Mouse (Mus musculus) ES-E14 (cell line): ENCODE results near the gene Pradc1. TPM values are rescaled to one million over a fixed set of nuclear protein-coding genes. Genes with fewer than 3 reads are reported as not detected.

Source experiments
- DNase-seq: peaks from one replicate; pipeline ENCODE4 v3.0.0-alpha.2; 2013; ENCODE audit warnings: low read depth, low spot score
- H3K27ac ChIP-seq: 2 replicates; pipeline ENCODE4 v1.5.1; 2012; ENCODE audit warnings: low read depth, mild to moderate bottlenecking, low read length, moderate library complexity, mixed read lengths; ENCODE audit not compliant: poor library complexity, insufficient read depth, severe bottlenecking
- H3K36me3 ChIP-seq: 2 replicates; pipeline ENCODE4 v1.6.1; 2012; ENCODE audit warnings: mild to moderate bottlenecking, low read length, moderate library complexity, mixed read lengths; ENCODE audit not compliant: control insufficient read depth, poor library complexity, insufficient read depth, severe bottlenecking
- H3K4me1 ChIP-seq, 2 experiments: fragments of 150-350 bp in 1 of 2; sonication (generic) in 1 of 2; 2 replicates each; pipeline ENCODE4 v1.6.1; 2012; ENCODE audit warnings: low read length in 2 of 2, mild to moderate bottlenecking in 1 of 2, mixed read lengths in 1 of 2; ENCODE audit not compliant: control insufficient read depth in 2 of 2, insufficient read depth in 2 of 2, poor library complexity in 1 of 2
- H3K4me3 ChIP-seq, 2 experiments: fragments of 150-350 bp in 1 of 2; sonication (generic) in 1 of 2; 2 replicates each; pipeline ENCODE4 v1.5.1; 2012; ENCODE audit warnings: low read length in 2 of 2, low read depth in 1 of 2, mild to moderate bottlenecking in 1 of 2, mixed read lengths in 1 of 2; ENCODE audit not compliant: insufficient read depth in 1 of 2, poor library complexity in 1 of 2, severe bottlenecking in 1 of 2
- H3K9ac ChIP-seq: 2 replicates; pipeline ENCODE4 v1.6.1; 2012; ENCODE audit warnings: low read depth, mild to moderate bottlenecking, low read length, mixed read lengths; ENCODE audit not compliant: poor library complexity, insufficient read depth, severe bottlenecking
- H3K9me3 ChIP-seq: fragments of 150-350 bp; sonication (generic); 2 replicates; pipeline ENCODE4 v1.6.1; 2012; ENCODE audit warnings: low read depth, mild to moderate bottlenecking, low read length; ENCODE audit not compliant: control insufficient read depth, insufficient read depth
- CHD2 ChIP-seq: IDR thresholded peaks from 2 replicates; pipeline ENCODE4 v1.6.1; 2014; ENCODE audit warnings: mild to moderate bottlenecking, low read depth, low read length, inconsistent platforms
- HCFC1 ChIP-seq: IDR thresholded peaks from 2 replicates; pipeline ENCODE4 v1.6.1; 2012; ENCODE audit warnings: low read length, inconsistent platforms, borderline replicate concordance; ENCODE audit not compliant: insufficient read depth
- MAFK ChIP-seq: IDR thresholded peaks from 2 replicates; pipeline ENCODE4 v1.6.1; 2014; ENCODE audit warnings: mild to moderate bottlenecking, low read depth, low read length, inconsistent platforms; ENCODE audit not compliant: insufficient read depth
- ZC3H11A ChIP-seq: IDR thresholded peaks from 2 replicates; pipeline ENCODE4 v1.6.1; 2012; ENCODE audit warnings: low read depth, mild to moderate bottlenecking, inconsistent platforms, low read length, borderline replicate concordance
- ZNF384 ChIP-seq: IDR thresholded peaks from 2 replicates; pipeline ENCODE4 v1.6.1; 2012; ENCODE audit warnings: low read depth, low read length, inconsistent platforms
- in situ Hi-C, 2 experiments: fragments of 600-800 bp; cut with MboI; formaldehyde crosslinking; loops; one replicate each; pipeline ENCODE4 v1.15.1; 2025; ENCODE audit warnings: low sequenced_read_pairs in 2 of 2, inconsistent platforms in 1 of 2; ENCODE audit not compliant: unreplicated experiment in 2 of 2
- total RNA-seq: library from RNA; depleted of rRNA; stranded (reverse); fragments of 300-350 nt; gene quantifications from 2 replicates; pipeline ENCODE4 v1.2.3, GENCODE M21; 2012

Gene Pradc1
- total RNA-seq, 1 experiment: 23.4 TPM

DNA sequence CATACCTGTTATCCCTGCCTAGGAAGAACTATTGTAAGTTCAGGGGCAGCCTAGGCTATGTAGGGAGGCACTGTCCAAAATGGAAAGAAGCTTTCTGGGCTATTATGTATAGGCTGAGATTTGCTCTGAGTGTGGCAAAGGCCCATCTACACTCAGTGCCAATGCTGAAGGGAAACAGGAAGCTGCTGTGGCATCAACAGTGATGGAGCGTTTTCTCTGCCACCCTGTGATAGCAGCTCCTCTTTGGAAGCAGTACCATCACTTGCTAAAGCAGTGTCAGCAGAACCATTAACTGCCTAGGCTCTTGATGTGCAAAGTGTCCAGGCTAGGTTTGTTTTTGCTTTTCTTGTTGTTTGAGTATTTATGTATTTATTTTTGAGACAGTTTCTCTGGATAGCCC is 15.6 kb downstream of the Pradc1 start:
- no peak for DNase-seq
- no peak for TF ChIP-seq ZC3H11A
- TF ChIP-seq HCFC1: no peak
- TF ChIP-seq MAFK: no peak
- no peak for TF ChIP-seq CHD2
- TF ChIP-seq ZNF384: no peak
- in situ Hi-C loops: no loop called here
- no peaks in the 10 kb centered on the region for H3K9me3 ChIP-seq
- peaks cover 3 to 4% of the 10 kb centered on the region in 2 experiments; a peak in 3 of 4 replicates for H3K4me1 ChIP-seq
- H3K4me3 ChIP-seq: no peak overlapping the region
- H3K27ac ChIP-seq: no peak overlapping the region
- H3K9ac ChIP-seq: no peak overlapping the region
- peaks cover 31% of the 10 kb centered on the region for H3K36me3 ChIP-seq

DNA sequence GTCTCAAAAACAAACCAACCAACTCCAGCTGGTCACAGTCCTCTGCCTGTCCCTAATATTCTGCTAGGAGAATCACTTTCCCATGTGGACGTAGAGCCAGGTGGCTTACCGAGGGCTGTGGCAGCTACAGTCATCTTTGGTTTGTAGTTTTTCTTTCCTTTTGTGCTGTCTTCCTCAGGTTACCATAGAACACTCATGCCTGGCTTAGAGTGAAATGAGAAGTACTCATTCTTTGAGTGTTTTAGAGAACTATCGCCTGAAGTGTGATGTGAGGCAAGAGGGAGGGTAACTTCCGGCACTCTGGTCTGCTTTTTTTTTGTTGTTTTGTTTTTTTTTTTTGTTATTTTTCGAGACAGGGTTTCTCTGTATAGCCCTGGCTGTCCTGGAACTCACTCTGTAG is 17.9 kb downstream of the Pradc1 start:
- H3K9me3 ChIP-seq: no peaks in the 10 kb centered on the region
- H3K9ac ChIP-seq: no peak overlapping the region
- H3K27ac ChIP-seq: no peak overlapping the region
- in situ Hi-C loops: no loop called here
- TF ChIP-seq HCFC1: no peak
- no peak for TF ChIP-seq ZC3H11A
- TF ChIP-seq CHD2: no peak
- TF ChIP-seq ZNF384: no peak
- no peak for TF ChIP-seq MAFK
- no peak overlapping the region for H3K4me3 ChIP-seq
- H3K36me3 ChIP-seq: peaks cover 10% of the 10 kb centered on the region
- DNase-seq: no peak
- H3K4me1 ChIP-seq: peaks cover 2 to 3% of the 10 kb centered on the region in 2 experiments; a peak in 3 of 4 replicates

DNA sequence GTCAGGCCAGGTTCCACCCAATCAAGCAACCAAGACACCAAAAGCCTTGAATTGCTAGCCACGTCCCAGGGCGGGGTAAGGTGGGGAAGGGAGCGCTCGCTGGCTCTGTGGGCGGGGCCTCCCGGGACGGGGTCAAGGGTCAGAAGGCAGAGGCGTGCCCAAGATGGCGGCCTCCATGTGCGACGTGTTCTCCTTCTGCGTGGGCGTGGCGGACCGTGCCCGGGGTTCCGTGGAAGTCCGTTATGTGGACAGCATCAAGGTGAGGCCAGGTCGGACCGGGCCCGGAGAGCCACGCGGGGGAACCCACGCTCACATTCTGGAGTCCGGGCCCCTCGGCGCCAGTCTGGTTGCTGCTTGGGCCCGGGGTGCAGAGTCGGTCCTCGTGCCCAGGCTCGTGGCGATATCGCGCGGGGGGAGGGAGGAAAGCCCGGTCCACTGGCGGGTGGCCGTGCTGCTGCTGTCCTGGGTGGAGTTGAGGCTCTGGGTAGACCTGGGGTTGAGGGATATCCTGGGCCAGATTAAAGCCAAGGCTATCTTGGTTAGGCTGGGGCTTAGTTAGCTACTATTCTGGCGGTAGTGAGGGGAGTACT is 19.8 kb downstream of the Pradc1 start, which contains the start of gene Smyd5:
Gene Smyd5, plus strand, starts transcription at position 148 of the 590 bp plus-strand sequence.
- DNase-seq: peak; percentile 89
- Histone ChIP-seq H3K9me3 (no peaks in the 10 kb centered on the region), H3K9ac (peak within 1 kb of the TSS; percentile 92), H3K27ac (peak within 1 kb of the TSS; percentile 42), H3K4me3 (peak within 1 kb of the TSS; percentile 91 to 99), H3K36me3 (no peaks in the 10 kb centered on the region), H3K4me1 (peaks cover 2 to 3% of the 10 kb centered on the region in 2 experiments; a peak in 3 of 4 replicates)
- in situ Hi-C loops: no loop called here
- TF ChIP-seq MAFK (no peak), HCFC1 (peak; percentile 63; the same call in 1 of the 2 replicates)

DNA sequence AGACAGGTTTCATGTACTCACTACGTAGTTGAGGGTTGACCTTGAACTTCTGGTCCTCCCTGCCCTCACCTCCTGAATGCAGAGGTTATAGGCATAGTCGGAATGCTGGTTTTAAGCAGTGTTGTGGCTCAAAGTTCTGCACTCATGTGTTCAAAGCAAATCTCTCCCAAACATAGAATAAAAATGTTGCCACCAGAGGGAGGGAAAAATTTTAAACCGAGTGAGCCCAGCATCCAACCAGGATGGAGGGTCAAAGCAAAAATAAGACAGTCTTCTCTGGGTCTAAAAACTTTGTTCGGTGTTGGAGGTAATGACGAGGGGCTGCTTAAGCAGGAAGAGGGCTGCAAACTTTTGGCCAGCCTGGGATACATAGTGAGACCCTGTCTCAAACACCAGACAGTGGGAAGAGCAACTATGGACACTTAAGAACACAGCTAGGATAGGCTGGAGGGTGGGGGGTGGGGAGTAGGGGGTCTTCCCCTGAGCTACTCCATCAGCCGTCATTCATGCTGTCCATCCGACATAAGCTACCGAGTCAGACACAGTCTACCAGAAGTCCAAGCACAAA is 20.4 kb downstream of the Pradc1 start:
- H3K4me3 ChIP-seq: peak overlapping the region; percentile 91 to 99; a peak in 3 of 4 replicates
- H3K9me3 ChIP-seq: no peaks in the 10 kb centered on the region
- no peak overlapping the region; the same call in 1 of the 2 replicates for H3K27ac ChIP-seq

More for the DNA sequence above, 20.4 kb downstream of the Pradc1 start:
- in situ Hi-C loops: no loop called here
- no peaks in the 10 kb centered on the region for H3K36me3 ChIP-seq
- peaks cover 2 to 3% of the 10 kb centered on the region in 2 experiments; a peak in 3 of 4 replicates for H3K4me1 ChIP-seq
- no peak for DNase-seq
- TF ChIP-seq MAFK: no peak
- no peak for TF ChIP-seq ZC3H11A
- no peak for TF ChIP-seq CHD2
- no peak for TF ChIP-seq HCFC1
- TF ChIP-seq ZNF384: no peak
- no peak overlapping the region for H3K9ac ChIP-seq
